Mouse (Mus musculus): ENCODE measurements at regions not wholly inside any gene's neighbourhood (a gene's known extent, or its start where the extent isn't known, plus 50 kb on each side); places are given as distances from the start of the nearest gene placed in this dataset.

GRCm38 (mm10) chr1:154053641-154054040 is 147.3 kb upstream of the Zfp648 start:
- TF ChIP-seq POLR2A (IDR thresholded peaks at IDR 0.05; ENCODE audit: borderline replicate concordance, insufficient read depth, low read length) (no peak), CTCF (IDR thresholded peaks at IDR 0.05; ENCODE audit: borderline replicate concordance, insufficient read depth, low read depth, low read length) (no peak)
